Mouse (Mus musculus) megakaryocyte progenitor cell, adult 5-6 weeks (primary cell): ENCODE results near the gene Myl12a. TPM values are rescaled to one million over a fixed set of nuclear protein-coding genes. Genes with fewer than 3 reads are reported as not detected.

Experiments
- ATAC-seq: replicated peaks from 2 replicates; pipeline ENCODE4 v1.8.0; 2016; ENCODE audit warnings: mild to moderate bottlenecking, moderate TSS enrichment, inconsistent platforms; ENCODE audit not compliant: poor library complexity
- total RNA-seq, 2 experiments: library from RNA; stranded (forward) in 1 of 2; stranded (reverse) in 1 of 2; fragments of 157-497, 149-512 nt in 1 of 2; fragments of 200-1000 nt in 1 of 2; gene quantifications; 2 replicates each; pipeline versions ENCODE4 v1.2.3 to v1.2.4; 2015 to 2017

Myl12a gene
- total RNA-seq, 2 experiments from 2014 or later, result 188 to 307 TPM

DNA sequence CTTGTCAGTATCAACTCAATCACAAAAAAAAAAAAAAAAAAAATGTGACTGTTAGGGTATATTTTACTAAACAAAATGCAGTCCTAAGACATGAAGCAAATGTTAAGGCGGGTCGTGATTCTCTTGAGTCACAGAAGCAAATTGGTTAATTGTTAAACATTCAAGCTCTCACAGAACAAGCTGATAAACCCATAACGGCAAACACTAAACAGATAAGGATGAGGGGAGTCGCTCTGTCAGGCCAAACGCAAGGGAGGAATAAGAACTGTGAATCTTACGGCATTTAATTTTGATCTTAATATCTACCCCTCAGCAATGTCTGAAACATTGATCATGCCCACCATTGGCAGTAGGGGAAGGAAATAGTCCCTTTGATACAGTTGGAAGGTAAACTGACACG lies 53.5 kb downstream of the Myl12a start:
- no peak for ATAC-seq

DNA sequence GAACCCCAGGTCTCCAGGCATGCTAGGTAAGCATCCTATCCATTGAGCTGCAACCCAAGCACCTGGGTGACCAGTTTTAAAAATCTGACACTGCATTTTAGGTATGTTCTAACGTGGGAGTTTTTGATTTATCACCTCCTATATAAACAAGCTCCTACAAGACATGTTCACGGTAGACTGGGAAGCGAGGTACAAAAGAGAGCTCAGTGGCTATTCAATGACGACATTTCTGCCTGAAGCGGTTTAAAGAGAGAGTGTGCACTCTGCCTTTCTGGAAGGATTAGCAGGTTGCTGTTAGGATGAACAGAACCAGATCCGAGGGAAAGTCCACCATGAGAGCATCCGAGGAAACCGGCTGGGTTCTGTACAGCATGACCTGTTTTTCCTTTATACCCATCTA lies 54.0 kb downstream of the Myl12a start:
- ATAC-seq, result no peak

DNA sequence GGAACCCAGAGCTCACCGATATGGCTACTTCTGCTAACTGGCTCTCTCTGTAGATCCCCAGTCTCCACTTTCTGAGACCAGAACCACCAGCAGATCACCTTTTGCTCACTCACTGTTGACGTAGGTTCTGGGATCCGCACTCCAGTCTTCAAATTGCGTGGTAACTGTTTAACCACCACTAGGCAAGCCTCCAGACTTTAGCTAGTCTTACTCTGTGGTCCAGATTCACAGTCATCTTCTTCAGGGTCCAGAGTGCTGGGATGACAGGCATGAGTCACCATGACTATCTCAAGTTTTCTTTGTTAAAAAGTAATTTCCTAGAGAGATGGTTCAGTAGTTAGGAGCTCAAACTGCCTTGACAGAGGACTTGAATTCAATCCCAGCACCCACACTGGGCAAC lies 58.9 kb downstream of the Myl12a start:
- no peak for ATAC-seq

Other genes starting within 250 kb of the Myl12a start
- gene Tgif1, start 149.3 kb downstream of the Myl12a start, total RNA-seq (2015), result 77.5 and 85.6 TPM in 2 replicates
- 47.0 and 53.9 TPM in 2 replicates for gene Tgif1, start 149.3 kb downstream of the Myl12a start, total RNA-seq (2017)
- 0.20 and 0.30 TPM in 2 replicates for gene Myom1, start 245 bp downstream of the Myl12a start, total RNA-seq (2015)
- 0.33 and 0.34 TPM in 2 replicates for gene Myom1, start 245 bp downstream of the Myl12a start, total RNA-seq (2017)
- 18.9 and 26.4 TPM in 2 replicates for gene Lpin2, start 179.7 kb upstream of the Myl12a start, total RNA-seq (2015)
- 26.1 and 47.3 TPM in 2 replicates for gene Lpin2, start 179.7 kb upstream of the Myl12a start, total RNA-seq (2017)